Mouse (Mus musculus) hindbrain, embryonic 13.5 days (tissue): ENCODE results near the gene D17Wsu92e. TPM values are rescaled to one million over a fixed set of nuclear protein-coding genes. Genes with fewer than 3 reads are reported as not detected.

Experiments
- ATAC-seq: fragments of 200-750 bp; cut with Nextera tagmentation; 2 replicates; pipeline ENCODE4 v1.8.0; 2017; ENCODE audit warnings: moderate TSS enrichment; ENCODE audit not compliant: low FRiP score
- H3K27ac ChIP-seq: fragments of 300-500 bp; sonication (generic); 2 replicates; pipeline ENCODE4 v1.5.1; 2015; ENCODE audit warnings: inconsistent platforms, mild to moderate bottlenecking, moderate library complexity
- H3K27me3 ChIP-seq: fragments of 300-500 bp; sonication (generic); 2 replicates; pipeline ENCODE4 v1.6.1; 2015; ENCODE audit warnings: mild to moderate bottlenecking, inconsistent platforms
- H3K36me3 ChIP-seq: fragments of 300-500 bp; sonication (generic); 2 replicates; pipeline ENCODE4 v1.6.1; 2015; ENCODE audit warnings: mild to moderate bottlenecking, inconsistent platforms
- H3K4me1 ChIP-seq: fragments of 300-500 bp; sonication (generic); replicated peaks from 2 replicates; pipeline ENCODE4 v1.6.1; 2015; ENCODE audit warnings: inconsistent platforms
- H3K4me2 ChIP-seq: fragments of 300-500 bp; sonication (generic); 2 replicates; pipeline ENCODE4 v1.6.1; 2015; ENCODE audit warnings: inconsistent platforms, mild to moderate bottlenecking, moderate library complexity
- H3K4me3 ChIP-seq: fragments of 300-500 bp; sonication (generic); 2 replicates; pipeline ENCODE4 v1.5.1; 2015; ENCODE audit warnings: mild to moderate bottlenecking, inconsistent platforms
- H3K9ac ChIP-seq: fragments of 300-500 bp; sonication (generic); 2 replicates; pipeline ENCODE4 v1.6.1; 2015; ENCODE audit warnings: mild to moderate bottlenecking, inconsistent platforms
- H3K9me3 ChIP-seq: fragments of 300-500 bp; sonication (generic); 2 replicates; pipeline ENCODE4 v1.6.1; 2016; ENCODE audit warnings: inconsistent platforms
- WGBS: fragments of 180-500 bp; shearing (Covaris S2); methylation state at CpG from one replicate; pipeline ENCODE4 v1.1.7; 2015; 5-methylcytosine and 5-hydroxymethylcytosine counted together
- polyA plus RNA-seq: library from polyadenylated mRNA; unstranded; fragments of >200 nt; fragmentation: Nextera tagmentation; extraction: Ambion mirVana; gene quantifications from 2 replicates; pipeline ENCODE4 v1.2.1, GENCODE M21; 2015

The D17Wsu92e gene
- polyA plus RNA-seq, 1 experiment from 2014 or later, result 10.0 TPM

DNA sequence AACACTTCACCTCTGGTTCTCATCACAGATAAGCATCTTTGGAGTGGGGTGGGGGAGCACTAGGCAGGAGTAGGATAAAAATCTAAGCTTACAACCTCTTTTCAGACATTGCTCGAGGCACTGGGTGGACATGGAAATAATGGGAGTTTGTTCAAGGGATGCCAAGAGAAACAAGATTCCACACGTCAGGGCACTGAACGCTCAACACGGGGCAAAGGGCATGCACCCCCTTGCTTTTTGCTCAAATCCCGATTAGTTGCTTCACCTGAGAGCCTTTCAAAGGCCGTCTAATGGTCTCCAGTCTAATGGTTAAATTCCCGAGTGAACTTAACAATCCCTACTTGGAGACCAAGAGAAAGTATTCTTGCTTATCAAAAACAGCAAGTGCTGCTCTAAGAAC, 1.4 kb downstream of the D17Wsu92e start:
- H3K36me3 ChIP-seq, result no peaks in the 10 kb centered on the region
- H3K4me1 ChIP-seq, result peaks cover 29% of the 10 kb centered on the region
- ATAC-seq, result no peak

DNA sequence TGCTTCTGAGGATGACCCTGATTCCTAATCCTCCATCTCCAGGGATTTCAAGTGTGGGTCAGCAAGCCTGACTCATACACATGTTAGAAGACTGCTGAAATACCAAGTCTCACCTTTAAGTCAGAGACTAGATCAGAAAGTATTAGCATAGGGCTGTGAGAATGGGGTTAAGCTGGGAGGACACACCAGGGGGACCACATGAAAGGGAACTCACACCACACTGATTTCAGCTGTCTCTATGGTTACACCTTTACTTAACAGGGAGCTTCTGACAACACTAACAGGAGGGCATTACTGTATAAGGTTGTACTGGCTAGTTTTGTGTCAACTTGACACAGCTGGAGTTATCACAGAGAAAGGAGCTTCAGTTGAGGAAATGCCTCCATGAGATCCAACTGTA, 5.8 kb downstream of the D17Wsu92e start:
- peaks cover 21% of the 10 kb centered on the region for H3K4me1 ChIP-seq
- ATAC-seq, result no peak
- no peak overlapping the region for H3K27ac ChIP-seq
- H3K9ac ChIP-seq, result no peak overlapping the region
- no peak overlapping the region for H3K4me3 ChIP-seq
- no peak overlapping the region for H3K4me2 ChIP-seq
- no peaks in the 10 kb centered on the region for H3K36me3 ChIP-seq
- no peaks in the 10 kb centered on the region for H3K9me3 ChIP-seq
- no peaks in the 10 kb centered on the region for H3K27me3 ChIP-seq

More for the DNA sequence above, 1.4 kb downstream of the D17Wsu92e start:
- peak overlapping the region; percentile 95 for H3K4me2 ChIP-seq
- H3K4me3 ChIP-seq, result peak overlapping the region; percentile 97
- H3K27ac ChIP-seq, result no peak overlapping the region
- H3K9ac ChIP-seq, result peak overlapping the region; percentile 93
- no peaks in the 10 kb centered on the region for H3K9me3 ChIP-seq
- no peaks in the 10 kb centered on the region for H3K27me3 ChIP-seq
- 29% methylated on average over 7 of the region's 7 CpGs for WGBS

- no peak overlapping the region for H3K4me2 ChIP-seq
- no peaks in the 10 kb centered on the region for H3K27me3 ChIP-seq
- H3K4me3 ChIP-seq, result no peak overlapping the region
- ATAC-seq, result no peak
- H3K36me3 ChIP-seq, result no peaks in the 10 kb centered on the region
- 87% methylated on average over 3 of the region's 3 CpGs for WGBS
- H3K9ac ChIP-seq, result no peak overlapping the region
- H3K9me3 ChIP-seq, result no peaks in the 10 kb centered on the region
- no peaks in the 10 kb centered on the region for H3K4me1 ChIP-seq
- H3K27ac ChIP-seq, result no peak overlapping the region
These were observed 8.5 kb downstream of the D17Wsu92e start for GRCm38 (mm10) chr17:27811980-27812379.

- H3K9ac ChIP-seq, result no peak overlapping the region
- H3K27ac ChIP-seq, result no peak overlapping the region
- H3K4me3 ChIP-seq, result no peak overlapping the region
- no peaks in the 10 kb centered on the region for H3K4me1 ChIP-seq
- no peaks in the 10 kb centered on the region for H3K9me3 ChIP-seq
- no peaks in the 10 kb centered on the region for H3K36me3 ChIP-seq
- no peak overlapping the region for H3K4me2 ChIP-seq
- WGBS, result 95% methylated on average over 16 of the region's 16 CpGs
- no peak for ATAC-seq
- no peaks in the 10 kb centered on the region for H3K27me3 ChIP-seq
These were observed 9.7 kb downstream of the D17Wsu92e start for GRCm38 (mm10) chr17:27810569-27811331.

GRCm38 (mm10) chr17:27807542-27808078, 12.8 kb downstream of the D17Wsu92e start:
- no peak overlapping the region for H3K4me2 ChIP-seq
- H3K36me3 ChIP-seq, result no peaks in the 10 kb centered on the region
- no peak overlapping the region for H3K4me3 ChIP-seq
- 0 out of 2 replicates have a peak, but pooled peaks cover 8% of the 10 kb centered on the region for H3K4me1 ChIP-seq
- no peak for ATAC-seq
- no peaks in the 10 kb centered on the region for H3K9me3 ChIP-seq
- no peaks in the 10 kb centered on the region for H3K27me3 ChIP-seq
- WGBS, result 86% methylated on average over 2 of the region's 2 CpGs
- H3K27ac ChIP-seq, result no peak overlapping the region
- no peak overlapping the region for H3K9ac ChIP-seq

DNA sequence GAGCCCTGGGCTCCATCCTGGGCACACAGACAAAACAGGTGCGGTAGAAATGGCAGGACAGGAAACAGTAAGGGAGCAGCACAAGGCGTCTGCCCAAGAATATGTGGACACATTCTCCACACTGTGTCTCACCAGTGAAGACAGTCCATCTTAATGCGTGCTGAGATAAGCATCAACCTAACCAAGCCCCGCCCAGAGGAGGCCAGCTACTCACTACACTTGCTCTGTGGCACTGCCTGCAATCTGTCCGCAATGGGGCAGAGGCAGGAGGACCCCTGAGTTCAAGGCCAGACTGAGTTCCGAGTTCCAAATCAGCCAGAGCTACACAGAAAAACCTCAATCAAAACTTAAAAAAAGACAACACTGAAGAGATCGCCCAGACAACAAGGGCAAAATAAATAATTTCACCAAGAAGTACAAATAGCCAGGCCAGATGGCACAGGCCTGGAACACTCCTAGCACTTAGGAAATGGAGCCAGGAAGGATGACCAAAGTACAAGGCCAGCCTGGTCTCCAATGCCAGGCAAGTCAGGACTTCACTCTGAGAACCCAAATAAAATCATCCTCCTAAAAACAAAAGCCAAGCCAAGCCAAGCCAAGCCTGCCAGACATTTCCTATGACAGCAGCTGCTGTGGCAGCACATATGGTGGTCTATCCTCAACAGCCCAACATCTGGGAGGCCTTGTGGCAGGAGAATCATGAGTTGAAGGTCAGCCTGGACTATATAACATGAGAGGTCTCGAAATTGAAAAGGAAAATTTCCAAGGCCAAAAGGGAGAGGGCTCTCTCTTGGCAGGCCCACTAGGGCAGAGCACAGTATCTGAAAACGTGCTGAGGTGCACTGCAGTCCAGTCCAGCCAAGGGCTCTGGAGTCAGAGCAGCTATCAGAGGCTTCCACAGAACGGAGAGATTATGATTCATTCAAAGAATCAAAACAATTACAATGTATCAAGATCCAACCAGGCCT, 15.4 kb downstream of the D17Wsu92e start:
- Histone ChIP-seq H3K4me3 (no peak overlapping the region), H3K27ac (no peak overlapping the region), H3K36me3 (no peaks in the 10 kb centered on the region), H3K4me1 (peaks cover 15% of the 10 kb centered on the region), H3K4me2 (no peak overlapping the region), H3K9ac (no peak overlapping the region), H3K27me3 (no peaks in the 10 kb centered on the region), H3K9me3 (no peaks in the 10 kb centered on the region)
- 93% methylated on average over 10 of the region's 10 CpGs for WGBS
- no peak for ATAC-seq

DNA sequence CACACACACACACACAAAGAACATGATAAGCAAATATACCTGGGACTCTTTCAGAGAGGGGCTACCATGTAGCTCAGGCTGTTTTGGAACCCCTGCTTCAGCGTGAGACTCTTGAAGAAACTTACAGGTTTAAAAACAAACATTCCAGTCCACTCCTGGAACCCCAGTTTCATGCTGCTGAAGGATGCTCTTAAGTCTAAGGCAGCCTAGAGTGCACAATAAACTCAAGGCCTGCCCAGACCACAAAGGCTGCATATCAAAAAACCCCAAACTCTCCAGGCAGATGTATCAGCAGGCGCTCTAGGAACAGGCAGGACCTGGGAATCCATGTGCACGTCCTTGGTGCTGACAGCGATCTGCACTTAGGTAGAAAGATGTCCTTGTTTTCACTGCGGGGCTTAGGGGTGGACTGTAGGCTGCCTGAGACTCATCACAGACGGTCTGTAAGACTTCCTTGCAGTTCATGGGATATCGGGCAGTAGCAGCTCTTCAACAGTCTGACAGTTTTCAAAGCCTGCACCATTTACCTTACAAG, 16.2 kb downstream of the D17Wsu92e start:
- H3K36me3 ChIP-seq, result no peaks in the 10 kb centered on the region
- no peaks in the 10 kb centered on the region for H3K9me3 ChIP-seq
- no peak overlapping the region for H3K9ac ChIP-seq
- H3K4me2 ChIP-seq, result no peak overlapping the region
- H3K27me3 ChIP-seq, result no peaks in the 10 kb centered on the region
- H3K27ac ChIP-seq, result no peak overlapping the region
- H3K4me3 ChIP-seq, result no peak overlapping the region
- peaks cover 22% of the 10 kb centered on the region for H3K4me1 ChIP-seq
- no peak for ATAC-seq
- WGBS, result 94% methylated on average over 7 of the region's 7 CpGs

DNA sequence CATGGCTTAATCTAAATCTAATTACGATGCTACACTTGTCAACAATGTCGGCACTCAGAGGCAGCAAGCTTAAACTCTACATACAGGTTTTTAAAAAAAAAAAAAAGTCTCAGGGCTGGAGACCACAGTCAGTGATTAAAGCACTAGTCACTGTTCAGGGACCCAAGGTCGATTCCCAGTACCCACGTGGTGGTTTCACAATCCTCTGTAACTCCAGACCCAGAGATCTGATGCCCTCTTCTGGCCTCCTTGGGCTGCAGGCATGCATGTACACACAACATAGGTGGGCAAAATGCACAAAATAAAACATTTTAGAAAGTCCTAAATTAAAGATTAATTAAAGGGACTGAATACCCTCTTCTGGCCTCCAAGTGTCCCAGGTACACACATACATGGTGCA, 16.7 kb downstream of the D17Wsu92e start:
- Histone ChIP-seq H3K4me3 (no peak overlapping the region), H3K9ac (no peak overlapping the region), H3K4me2 (no peak overlapping the region), H3K27me3 (no peaks in the 10 kb centered on the region), H3K27ac (no peak overlapping the region), H3K36me3 (no peaks in the 10 kb centered on the region), H3K4me1 (peaks cover 26% of the 10 kb centered on the region), H3K9me3 (no peaks in the 10 kb centered on the region)
- no peak for ATAC-seq
- 76% methylated on average over 4 of the region's 4 CpGs for WGBS

- peaks cover 52% of the 10 kb centered on the region for H3K4me1 ChIP-seq
- no peak for ATAC-seq
- H3K27ac ChIP-seq, result 0 out of 2 replicates have a peak overlapping the region, but pooled peaks have one; percentile 30
- H3K4me2 ChIP-seq, result no peak overlapping the region
- no peaks in the 10 kb centered on the region for H3K9me3 ChIP-seq
- no peak overlapping the region for H3K4me3 ChIP-seq
- WGBS, result 89% methylated on average over 9 of the region's 9 CpGs
- no peak overlapping the region for H3K9ac ChIP-seq
- no peaks in the 10 kb centered on the region for H3K27me3 ChIP-seq
- H3K36me3 ChIP-seq, result no peaks in the 10 kb centered on the region
These were observed 19.5 kb downstream of the D17Wsu92e start for GRCm38 (mm10) chr17:27800710-27801648.

- peak overlapping the region; percentile 58 for H3K27ac ChIP-seq
- 66% methylated on average over 16 of the region's 16 CpGs for WGBS
- no peak for ATAC-seq
- no peak overlapping the region for H3K4me3 ChIP-seq
- H3K36me3 ChIP-seq, result no peaks in the 10 kb centered on the region
- H3K27me3 ChIP-seq, result no peaks in the 10 kb centered on the region
- peak overlapping the region; percentile 3; the same call in 1 of the 2 replicates for H3K9ac ChIP-seq
- H3K9me3 ChIP-seq, result no peaks in the 10 kb centered on the region
- peaks cover 51% of the 10 kb centered on the region for H3K4me1 ChIP-seq
- H3K4me2 ChIP-seq, result no peak overlapping the region
These were observed 20.5 kb downstream of the D17Wsu92e start for GRCm38 (mm10) chr17:27799771-27800584.
